Mouse (Mus musculus): ENCODE data around the gene Scrt2. TPM values are rescaled to one million over a fixed set of nuclear protein-coding genes. Genes with fewer than 3 reads are reported as not detected.
A peak's percentile ranks its signal among the peaks of the same experiment; 100 is the strongest.

Scrt2 gene
- polyA plus RNA-seq, 1 experiment from 2014 or later = not detected

DNA sequence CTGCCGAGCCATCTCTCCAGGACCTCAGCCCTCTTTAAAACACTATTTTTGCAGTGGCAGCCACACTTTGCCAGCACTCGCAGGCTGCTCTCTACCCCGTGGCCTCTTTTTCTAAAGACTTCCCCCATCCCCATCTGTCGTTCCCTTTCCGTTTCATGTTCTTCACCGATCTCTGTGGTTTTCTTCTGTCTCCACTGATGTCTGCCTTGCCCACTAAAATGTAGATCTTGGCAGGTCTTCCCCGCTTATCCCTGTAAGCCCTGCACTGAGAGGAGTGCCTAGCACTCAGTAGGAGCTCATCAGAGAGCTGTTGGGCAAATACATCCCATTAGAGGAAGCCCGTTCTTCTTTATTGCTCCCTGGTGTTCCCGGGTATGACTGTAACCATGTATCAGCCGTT is 31.6 kb downstream of the Scrt2 start:
- no peak for TF ChIP-seq CTCF (IDR thresholded peaks at IDR 0.05; ENCODE audit: low read depth)
- TF ChIP-seq EP300 (optimal IDR thresholded peaks at IDR 0.05) = no peak
- Histone ChIP-seq H3K27ac (replicated peaks) (no peak overlapping the region), H3K4me3 (ENCODE audit: low read depth, low read length) (no peak overlapping the region), H3K36me3 (ENCODE audit: control insufficient read depth, insufficient read depth, low read length) (no peaks in the 10 kb centered on the region), H3K9ac (ENCODE audit: low read length) (no peak overlapping the region), H3K4me2 (replicated peaks; ENCODE audit: low read depth) (no peak overlapping the region), H3K4me1 (replicated peaks; ENCODE audit: control insufficient read depth, insufficient read depth) (no peaks in the 10 kb centered on the region), H3K27me3 (ENCODE audit: control insufficient read depth, insufficient read depth, low read length) (no peaks in the 10 kb centered on the region), H3K9me3 (ENCODE audit: control insufficient read depth, low read length) (no peaks in the 10 kb centered on the region)
- 73% methylated on average over 10 of the region's 10 CpGs for WGBS
- no peak for ATAC-seq (ENCODE audit: low FRiP score, low TSS enrichment)
- no peak for DNase-seq (ENCODE audit: low spot score)

DNA sequence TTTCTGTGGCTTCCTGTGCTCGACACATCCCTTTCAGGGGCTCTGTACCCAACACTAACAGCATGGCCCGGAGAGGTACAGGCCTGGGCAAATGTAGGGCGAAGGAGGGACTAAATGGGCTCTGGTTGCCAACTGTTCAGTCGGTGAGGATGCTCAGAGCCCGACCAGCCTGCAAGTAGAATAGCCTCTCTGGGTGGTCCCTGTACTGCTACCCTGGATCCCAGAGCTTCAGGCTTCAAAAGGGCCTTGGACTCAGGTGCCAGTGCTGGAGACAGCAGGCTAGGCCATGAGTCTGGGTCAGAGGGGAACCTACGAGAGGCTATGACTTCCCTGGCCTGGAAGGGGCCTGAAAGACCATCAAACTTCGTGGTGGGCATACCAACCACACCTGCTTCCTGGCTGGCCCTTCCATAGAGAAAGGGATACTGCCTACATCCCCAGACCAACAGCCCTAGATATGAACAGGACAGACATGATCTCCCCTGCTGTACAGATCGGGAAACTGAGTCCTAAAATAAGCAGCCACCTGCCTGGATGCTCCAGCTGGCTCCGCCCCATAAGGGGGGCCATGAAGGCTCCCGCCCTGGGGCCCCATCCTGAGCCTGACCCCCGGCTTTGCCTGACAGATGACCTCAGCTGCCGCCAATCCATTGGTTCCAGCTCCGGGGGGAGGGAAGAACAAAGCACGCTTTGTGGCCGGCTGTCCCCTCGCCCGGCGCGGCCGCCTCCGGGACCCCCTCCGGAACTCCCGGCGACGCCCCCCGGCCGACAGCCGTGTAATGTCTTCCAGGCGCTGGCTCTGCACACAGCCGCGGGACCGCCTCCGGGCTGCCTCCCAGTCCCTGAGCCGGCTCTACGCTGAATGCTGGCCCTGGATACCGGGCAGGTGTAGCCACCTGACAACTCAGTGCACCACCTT is 33.0 kb downstream of the Scrt2 start:
- H3K27ac ChIP-seq (replicated peaks) = no peak overlapping the region
- DNase-seq (ENCODE audit: low spot score) (peak; percentile 23), ATAC-seq (ENCODE audit: low FRiP score, low TSS enrichment) (peak; percentile 31; the same call in 1 of the 2 replicates)
- H3K9ac ChIP-seq (ENCODE audit: low read length) = no peak overlapping the region
- H3K9me3 ChIP-seq (ENCODE audit: control insufficient read depth, low read length) = no peaks in the 10 kb centered on the region
- no peaks in the 10 kb centered on the region for H3K4me1 ChIP-seq (replicated peaks; ENCODE audit: control insufficient read depth, insufficient read depth)
- WGBS = 19% methylated on average over 35 of the region's 36 CpGs
- TF ChIP-seq EP300 (optimal IDR thresholded peaks at IDR 0.05) (no peak), CTCF (IDR thresholded peaks at IDR 0.05; ENCODE audit: low read depth) (no peak)
- H3K36me3 ChIP-seq (ENCODE audit: control insufficient read depth, insufficient read depth, low read length) = no peaks in the 10 kb centered on the region
- no peaks in the 10 kb centered on the region for H3K27me3 ChIP-seq (ENCODE audit: control insufficient read depth, insufficient read depth, low read length)
- H3K4me3 ChIP-seq (ENCODE audit: low read depth, low read length) = no peak overlapping the region; the same call in 1 of the 2 replicates
- H3K4me2 ChIP-seq (replicated peaks; ENCODE audit: low read depth) = peak overlapping the region; percentile 34

DNA sequence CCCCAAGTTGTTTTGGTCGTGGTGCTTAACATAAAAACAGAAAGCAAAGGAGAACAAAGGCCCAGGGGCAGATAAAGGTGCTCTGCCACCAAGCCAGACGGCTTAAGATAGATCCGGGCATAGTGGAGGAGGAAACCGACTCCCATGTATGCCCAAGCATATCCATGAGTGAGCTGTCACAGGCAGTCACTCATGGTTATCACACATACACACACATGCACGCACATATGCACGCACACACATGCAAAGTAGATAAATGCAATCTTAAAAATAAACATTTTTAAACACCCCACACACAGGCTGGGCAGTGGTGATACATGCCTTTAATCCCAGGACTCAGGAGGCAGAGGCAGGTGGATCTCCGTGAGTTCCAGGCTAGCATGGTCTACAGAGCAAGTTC is 36.4 kb downstream of the Scrt2 start:
- no peak for ATAC-seq (ENCODE audit: low FRiP score, low TSS enrichment)
- Histone ChIP-seq H3K4me1 (replicated peaks; ENCODE audit: control insufficient read depth, insufficient read depth) (no peaks in the 10 kb centered on the region), H3K4me2 (replicated peaks; ENCODE audit: low read depth) (no peak overlapping the region), H3K9me3 (ENCODE audit: control insufficient read depth, low read length) (no peaks in the 10 kb centered on the region), H3K9ac (ENCODE audit: low read length) (no peak overlapping the region), H3K27me3 (ENCODE audit: control insufficient read depth, insufficient read depth, low read length) (no peaks in the 10 kb centered on the region), H3K27ac (replicated peaks) (no peak overlapping the region), H3K36me3 (ENCODE audit: control insufficient read depth, insufficient read depth, low read length) (no peaks in the 10 kb centered on the region), H3K4me3 (ENCODE audit: low read depth, low read length) (no peak overlapping the region)
- no peak for TF ChIP-seq EP300 (optimal IDR thresholded peaks at IDR 0.05)
- no peak for TF ChIP-seq CTCF (IDR thresholded peaks at IDR 0.05; ENCODE audit: low read depth)
- no peak for DNase-seq (ENCODE audit: low spot score)
- 81% methylated on average over 7 of the region's 7 CpGs for WGBS

DNA sequence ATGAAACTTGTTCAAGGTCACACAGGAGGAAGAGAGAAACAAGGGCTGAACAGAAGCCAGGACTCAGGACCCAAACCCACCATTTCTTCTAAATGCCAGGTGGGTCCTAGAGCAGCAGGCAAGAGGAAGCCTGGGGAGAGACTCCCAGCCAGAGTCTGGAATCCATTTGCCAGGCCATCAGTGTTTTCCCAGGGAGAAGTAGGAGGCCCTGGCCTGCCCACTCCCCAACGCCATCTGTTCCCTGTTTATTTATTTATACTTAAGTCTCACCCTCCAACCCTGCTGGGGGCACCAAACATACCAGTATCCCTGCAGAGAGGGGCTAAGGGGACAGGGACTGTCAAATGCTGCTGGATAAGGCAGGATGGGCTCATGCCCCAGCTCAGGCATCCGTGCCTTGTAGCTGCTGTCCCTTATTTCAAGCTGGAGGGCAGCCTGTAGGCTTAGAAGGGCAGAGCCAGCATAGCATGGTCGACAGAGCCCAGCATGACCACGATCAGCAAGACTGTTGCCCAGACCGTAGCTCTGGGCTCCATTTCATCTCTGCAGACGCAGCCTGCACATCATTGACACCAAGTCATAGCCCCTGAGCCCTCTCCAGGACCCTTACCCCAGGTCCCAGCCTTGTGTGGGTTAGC is 38.0 kb downstream of the Scrt2 start:
- TF ChIP-seq EP300 (optimal IDR thresholded peaks at IDR 0.05) (no peak), CTCF (IDR thresholded peaks at IDR 0.05; ENCODE audit: low read depth) (no peak)
- H3K4me3 ChIP-seq (ENCODE audit: low read depth, low read length) = no peak overlapping the region
- H3K27ac ChIP-seq (replicated peaks) = no peak overlapping the region
- no peaks in the 10 kb centered on the region for H3K9me3 ChIP-seq (ENCODE audit: control insufficient read depth, low read length)
- no peaks in the 10 kb centered on the region for H3K4me1 ChIP-seq (replicated peaks; ENCODE audit: control insufficient read depth, insufficient read depth)
- H3K27me3 ChIP-seq (ENCODE audit: control insufficient read depth, insufficient read depth, low read length) = no peaks in the 10 kb centered on the region
- no peak for DNase-seq (ENCODE audit: low spot score)
- no peak for ATAC-seq (ENCODE audit: low FRiP score, low TSS enrichment)
- H3K36me3 ChIP-seq (ENCODE audit: control insufficient read depth, insufficient read depth, low read length) = no peaks in the 10 kb centered on the region
- H3K4me2 ChIP-seq (replicated peaks; ENCODE audit: low read depth) = no peak overlapping the region
- WGBS = 56% methylated on average over 6 of the region's 6 CpGs
- no peak overlapping the region for H3K9ac ChIP-seq (ENCODE audit: low read length)

DNA sequence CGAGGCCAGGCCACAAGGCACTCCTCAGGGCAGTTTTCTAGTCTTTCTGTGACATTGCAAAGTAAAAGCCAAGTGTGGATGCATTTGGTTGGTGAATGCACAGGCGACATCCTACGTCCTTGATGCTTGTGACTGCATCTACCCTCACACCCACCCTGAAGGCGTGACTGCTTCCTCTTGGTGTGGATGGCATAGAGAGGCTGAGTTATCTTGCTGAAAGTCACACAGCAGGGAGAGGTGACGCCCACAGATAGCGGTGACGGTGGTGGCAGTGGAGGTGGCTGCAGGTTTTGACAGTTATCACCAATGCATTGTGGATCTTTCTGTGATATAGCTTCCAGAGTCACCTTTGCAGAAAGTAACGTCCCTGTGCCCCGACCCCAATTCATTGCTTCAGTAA is 41.6 kb downstream of the Scrt2 start:
- H3K27ac ChIP-seq (replicated peaks) = no peak overlapping the region
- no peak overlapping the region for H3K4me3 ChIP-seq (ENCODE audit: low read depth, low read length)
- H3K27me3 ChIP-seq (ENCODE audit: control insufficient read depth, insufficient read depth, low read length) = no peaks in the 10 kb centered on the region
- H3K4me2 ChIP-seq (replicated peaks; ENCODE audit: low read depth) = no peak overlapping the region
- no peak overlapping the region for H3K9ac ChIP-seq (ENCODE audit: low read length)
- WGBS = 60% methylated on average over 9 of the region's 9 CpGs
- TF ChIP-seq EP300 (optimal IDR thresholded peaks at IDR 0.05) (no peak), CTCF (IDR thresholded peaks at IDR 0.05; ENCODE audit: low read depth) (no peak)
- no peaks in the 10 kb centered on the region for H3K9me3 ChIP-seq (ENCODE audit: control insufficient read depth, low read length)
- H3K36me3 ChIP-seq (ENCODE audit: control insufficient read depth, insufficient read depth, low read length) = no peaks in the 10 kb centered on the region
- no peaks in the 10 kb centered on the region for H3K4me1 ChIP-seq (replicated peaks; ENCODE audit: control insufficient read depth, insufficient read depth)
- DNase-seq (ENCODE audit: low spot score) = no peak
- ATAC-seq (ENCODE audit: low FRiP score, low TSS enrichment) = no peak

DNA sequence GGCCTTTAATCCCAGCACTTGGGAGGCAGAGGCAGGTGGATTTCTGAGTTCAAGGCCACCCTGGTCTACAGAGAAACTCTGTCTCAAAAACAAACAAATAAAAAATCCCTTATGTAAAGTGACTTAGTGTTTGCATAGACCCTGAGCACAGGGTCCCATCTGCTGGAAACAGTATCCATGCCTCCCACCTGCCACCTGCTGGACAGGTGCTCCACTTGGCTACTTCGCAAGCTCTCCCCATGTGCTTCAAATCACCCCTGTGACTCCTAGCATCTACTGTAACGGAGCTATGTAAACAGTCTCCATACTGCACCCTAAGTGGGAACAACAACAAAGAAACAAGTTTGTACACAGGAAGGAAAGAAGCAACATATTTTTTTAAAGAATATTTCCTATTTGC is 47.3 kb downstream of the Scrt2 start:
- Histone ChIP-seq H3K27me3 (ENCODE audit: control insufficient read depth, insufficient read depth, low read length) (no peaks in the 10 kb centered on the region), H3K36me3 (ENCODE audit: control insufficient read depth, insufficient read depth, low read length) (no peaks in the 10 kb centered on the region), H3K4me1 (replicated peaks; ENCODE audit: control insufficient read depth, insufficient read depth) (no peaks in the 10 kb centered on the region), H3K27ac (replicated peaks) (no peak overlapping the region), H3K9me3 (ENCODE audit: control insufficient read depth, low read length) (no peaks in the 10 kb centered on the region), H3K9ac (ENCODE audit: low read length) (no peak overlapping the region), H3K4me2 (replicated peaks; ENCODE audit: low read depth) (no peak overlapping the region), H3K4me3 (ENCODE audit: low read depth, low read length) (no peak overlapping the region)
- TF ChIP-seq CTCF (IDR thresholded peaks at IDR 0.05; ENCODE audit: low read depth) (peak; percentile 37; the same call in 1 of the 2 replicates), EP300 (optimal IDR thresholded peaks at IDR 0.05) (no peak)
- DNase-seq (ENCODE audit: low spot score) = no peak
- WGBS = 49% methylated on average over 2 of the region's 2 CpGs
- ATAC-seq (ENCODE audit: low FRiP score, low TSS enrichment) = no peak
